Mouse (Mus musculus) neutrophil, adult 5-6 weeks (primary cell): Measurements from ENCODE around the gene Rarb. TPM values are rescaled to one million over a fixed set of nuclear protein-coding genes. Genes with fewer than 3 reads are reported as not detected.
A peak's percentile ranks its signal among the peaks of the same experiment; 100 is the strongest.

Experiments used
- ATAC-seq: fragments of 151-379, 151-347 bp; 2 replicates; pipeline ENCODE4 v1.8.0; 2017; ENCODE audit warnings: mild to moderate bottlenecking, moderate TSS enrichment; ENCODE audit not compliant: insufficient number of reproducible peaks, poor library complexity, low FRiP score, severe bottlenecking; ENCODE audit errors: extremely low read depth
- total RNA-seq: library from RNA; stranded (forward); fragments of 200-1000 nt; gene quantifications from 2 replicates; pipeline ENCODE4 v1.2.3, GENCODE M21; 2017

The Rarb gene
- total RNA-seq, 1 experiment from 2014 or later = not detected

GRCm38 (mm10) chr14:16480621-16481020 lies 338.3 kb downstream of the Rarb start:
- ATAC-seq = no peak

GRCm38 (mm10) chr14:16479521-16479920 lies 339.4 kb downstream of the Rarb start:
- ATAC-seq = no peak

GRCm38 (mm10) chr14:16478606-16479323 lies 340.2 kb downstream of the Rarb start:
- ATAC-seq = no peak

DNA sequence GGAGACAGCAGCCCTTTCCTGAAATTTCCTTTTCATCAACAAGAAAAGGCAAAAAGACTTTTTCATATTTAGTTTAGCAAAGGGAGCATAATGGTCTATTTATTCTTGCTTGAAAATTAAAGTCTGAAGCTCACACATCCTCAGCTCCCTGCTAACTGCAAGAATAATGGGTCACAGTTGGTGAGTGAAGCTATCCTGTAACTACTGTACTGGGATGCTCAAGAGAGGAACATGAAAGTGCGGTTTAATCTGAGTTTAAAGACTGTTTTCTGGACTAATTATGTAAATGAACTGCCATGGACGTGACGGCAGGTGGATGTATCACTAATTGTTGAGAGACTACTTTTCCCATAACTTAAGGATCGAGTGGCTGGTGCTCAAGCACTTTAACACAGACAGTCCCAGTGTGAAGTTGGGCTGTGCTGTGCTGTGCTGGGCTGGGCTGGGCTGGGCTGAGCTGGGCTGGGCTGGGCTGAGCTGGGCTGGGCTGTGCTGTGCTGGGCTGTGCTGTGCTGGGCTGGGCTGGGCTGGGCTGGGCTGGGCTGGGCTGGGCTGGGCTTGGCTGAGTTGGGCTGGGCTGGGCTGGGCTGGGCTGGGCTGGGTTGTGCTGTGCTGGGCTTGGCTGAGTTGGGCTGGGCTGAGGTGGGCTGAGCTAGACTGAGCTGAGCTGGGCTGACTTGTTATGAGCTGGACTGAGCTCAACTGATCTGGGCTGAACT lies 370.5 kb downstream of the Rarb start:
- ATAC-seq = no peak

DNA sequence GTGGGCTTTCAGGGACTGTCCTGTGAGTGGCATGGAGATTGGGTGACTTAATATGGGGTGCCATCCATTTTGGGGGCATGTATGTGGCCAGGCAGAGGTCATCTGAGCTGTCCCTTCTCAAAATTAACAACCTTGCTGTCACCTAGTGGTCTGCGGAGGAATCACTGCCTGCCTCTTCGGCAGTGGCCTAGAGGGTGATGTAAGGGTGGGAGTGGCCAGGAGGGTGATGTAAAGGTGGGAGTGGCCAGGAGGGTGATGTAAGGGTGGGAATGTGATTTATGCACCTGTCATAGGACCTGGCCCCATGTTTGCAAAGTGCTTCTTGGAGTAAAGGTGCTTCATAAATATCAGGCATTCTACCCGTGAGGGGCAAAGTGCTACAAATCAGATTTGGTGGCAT lies 371.4 kb downstream of the Rarb start:
- ATAC-seq = no peak

- ATAC-seq = no peak
Measured at GRCm38 (mm10) chr14:16444859-16445258, 374.1 kb downstream of the Rarb start.

DNA sequence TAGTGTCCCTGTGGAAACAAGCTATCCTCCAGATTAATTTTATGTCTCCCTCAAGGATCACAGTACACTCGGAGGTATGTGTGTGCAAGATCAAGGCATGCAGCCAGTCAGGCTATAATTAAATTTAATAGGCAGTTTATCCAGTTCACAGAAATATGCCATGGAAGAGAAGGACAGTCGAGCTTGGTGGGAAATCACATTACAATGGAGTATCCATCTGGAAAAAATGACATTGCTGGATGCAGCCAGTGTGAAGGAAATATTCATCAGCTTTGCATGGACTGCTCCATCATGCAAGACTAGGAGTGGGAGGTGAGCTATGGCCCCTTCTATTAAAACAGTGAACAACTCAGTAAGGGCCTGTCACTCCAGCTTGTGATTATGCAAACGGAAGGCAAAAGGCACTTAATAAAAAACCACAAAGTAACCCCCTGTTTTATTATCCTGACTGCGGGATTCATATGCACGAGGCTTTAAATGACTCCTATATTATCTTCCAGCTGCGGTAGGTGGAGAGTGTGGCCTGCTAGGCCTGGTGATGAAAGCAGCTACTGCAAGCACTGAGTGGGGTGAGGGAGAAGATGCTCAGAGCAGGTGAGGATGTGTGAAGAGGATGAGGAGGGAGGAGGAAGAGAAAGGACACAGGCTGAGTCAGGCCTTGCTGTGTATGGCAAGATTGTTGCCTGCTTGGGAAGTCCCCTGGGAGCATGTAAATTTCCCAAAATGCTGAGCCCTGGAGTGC lies 379.4 kb downstream of the Rarb start:
- no peak for ATAC-seq

GRCm38 (mm10) chr14:16437386-16437785 lies 381.6 kb downstream of the Rarb start:
- no peak for ATAC-seq

- ATAC-seq = peak; percentile 58
Measured at GRCm38 (mm10) chr14:16434396-16435171, 384.4 kb downstream of the Rarb start.

GRCm38 (mm10) chr14:16433206-16433605 lies 385.8 kb downstream of the Rarb start:
- ATAC-seq = no peak

DNA sequence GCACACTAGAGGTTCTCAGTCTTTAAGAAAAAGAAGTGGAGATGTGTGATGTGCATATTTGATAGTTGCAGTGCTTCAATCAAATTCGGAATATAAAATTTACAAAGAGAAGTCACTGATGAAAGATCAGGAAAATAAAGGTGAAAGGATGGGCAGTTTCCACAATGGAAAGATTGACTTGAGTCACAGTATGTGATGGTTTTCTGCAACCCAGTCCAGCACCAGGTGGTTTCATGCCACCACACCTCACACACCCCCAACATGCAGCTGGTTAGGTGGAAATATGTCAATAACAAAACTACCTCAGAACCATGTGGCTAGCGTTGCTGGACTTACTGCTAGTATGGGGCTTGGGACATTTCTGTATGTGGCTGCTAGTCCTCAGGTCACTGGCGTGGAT lies 386.4 kb downstream of the Rarb start:
- ATAC-seq = no peak

GRCm38 (mm10) chr14:16431941-16432499 lies 386.9 kb downstream of the Rarb start:
- no peak for ATAC-seq

DNA sequence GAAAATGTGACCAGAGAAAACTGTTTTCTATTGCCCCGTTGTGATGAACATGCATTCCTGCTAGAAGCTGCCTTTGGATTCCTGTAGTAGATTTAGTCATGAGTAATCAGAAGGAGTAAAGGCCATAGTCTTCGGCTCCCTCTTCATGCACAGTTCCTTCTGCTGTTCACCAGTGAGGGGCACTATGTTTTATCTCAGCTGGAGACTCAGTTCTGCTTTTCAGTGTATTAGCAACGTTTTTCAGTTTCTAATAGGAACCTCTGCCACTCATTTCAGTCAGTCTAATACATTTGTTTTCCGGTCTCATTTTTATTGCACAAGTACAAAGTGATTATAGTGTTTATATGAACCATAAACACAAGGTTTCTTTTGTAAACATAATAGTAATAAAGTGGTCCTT lies 391.4 kb downstream of the Rarb start:
- no peak for ATAC-seq

GRCm38 (mm10) chr14:16414163-16414562 lies 404.8 kb downstream of the Rarb start:
- ATAC-seq = no peak

DNA sequence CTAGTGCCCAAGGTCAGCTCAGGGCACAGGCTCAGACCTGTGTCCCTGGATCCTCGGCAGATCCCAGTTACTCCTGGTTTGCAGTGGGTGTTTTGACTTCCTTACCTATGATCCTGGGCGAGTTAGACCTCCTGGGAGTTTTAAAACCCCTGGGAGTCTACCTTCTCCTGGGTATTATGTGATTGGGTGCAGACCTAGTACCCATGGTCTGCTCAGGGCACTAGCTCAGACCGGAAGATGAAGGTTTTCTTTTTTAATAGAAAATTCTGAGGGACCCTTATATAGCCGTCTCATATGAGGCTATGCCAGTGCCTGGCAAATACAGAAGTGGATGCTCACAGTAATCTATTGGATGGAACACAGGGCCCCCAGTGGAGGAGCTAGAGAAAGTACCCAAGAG lies 413.8 kb downstream of the Rarb start:
- ATAC-seq = no peak

DNA sequence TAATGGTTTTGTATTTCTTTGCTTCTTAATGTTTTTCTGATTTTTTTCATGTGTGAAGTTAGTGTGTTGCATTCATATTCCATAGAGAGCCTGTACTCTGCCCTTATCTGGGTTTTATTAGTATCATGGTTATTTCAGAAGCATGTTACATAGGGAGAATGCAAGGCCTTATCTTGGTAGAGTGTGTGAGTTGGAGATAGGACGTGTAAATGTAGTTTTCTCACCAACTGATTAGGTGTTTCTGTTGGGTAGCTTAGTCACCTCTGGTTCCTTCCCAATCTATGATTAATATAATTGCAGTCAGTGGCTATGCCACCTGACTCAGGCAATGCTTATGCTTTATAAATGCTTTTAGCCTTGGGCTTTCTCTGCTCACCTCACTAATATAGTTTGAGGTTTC lies 434.2 kb downstream of the Rarb start:
- no peak for ATAC-seq
